Mouse (Mus musculus): ENCODE results near the gene Armc7.

- TF ChIP-seq CTCF (IDR thresholded peaks at IDR 0.05; ENCODE audit: low read depth, low read length) (no peak), GATA2 (IDR thresholded peaks at IDR 0.05; ENCODE audit: borderline replicate concordance, low read depth, low read length) (no peak), GATA1 (IDR thresholded peaks at IDR 0.05; ENCODE audit: borderline replicate concordance, low read length) (no peak), TAL1 (conservative IDR thresholded peaks at IDR 0.05; ENCODE audit: low read depth, low read length) (no peak), POLR2AphosphoS5 (IDR thresholded peaks at IDR 0.05; ENCODE audit: insufficient replicate concordance, low read depth, low read length) (no peak)
These were observed 22.2 kb upstream of the Armc7 start for GRCm38 (mm10) chr11:115453306-115453705.

All from G1E (cell line).